Mouse (Mus musculus): ENCODE results near the gene Pfn5. TPM values are rescaled to one million over a fixed set of nuclear protein-coding genes. Genes with fewer than 3 reads are reported as not detected.
"Not testable (repeated sequence)": the region's sequence is repeated elsewhere in the genome, so short reads cannot be mapped to it uniquely, and the experiment has no call there.

Pfn5 gene
- polyA plus RNA-seq (2016; fragmentation: Nextera tagmentation; extraction: Ambion mirVana), result not detected in 2 replicates

- Histone ChIP-seq H3K36me3 (replicated peaks) (no peaks in the 10 kb centered on the region), H3K27ac (no peak within 1 kb of the TSS), H3K9me3 (peaks cover 5% of the 10 kb centered on the region; the same call in 1 of the 2 replicates), H3K27me3 (ENCODE audit: poor library complexity, severe bottlenecking) (no peaks in the 10 kb centered on the region), H3K4me3 (no peak within 1 kb of the TSS), H3K4me1 (no peaks in the 10 kb centered on the region)
- no peak for DNase-seq (ENCODE audit: extremely low spot score, low spot score)
- 88% methylated on average over 2 of the region's 2 CpGs for WGBS
Measured at GRCm38 (mm10) chrX:95557887-95558286, at the start of gene Pfn5, which contains the start of gene Asb12. Pfn5 (plus strand) TSS chrX:95558104. Asb12 (minus strand) TSS chrX:95557987.

DNA sequence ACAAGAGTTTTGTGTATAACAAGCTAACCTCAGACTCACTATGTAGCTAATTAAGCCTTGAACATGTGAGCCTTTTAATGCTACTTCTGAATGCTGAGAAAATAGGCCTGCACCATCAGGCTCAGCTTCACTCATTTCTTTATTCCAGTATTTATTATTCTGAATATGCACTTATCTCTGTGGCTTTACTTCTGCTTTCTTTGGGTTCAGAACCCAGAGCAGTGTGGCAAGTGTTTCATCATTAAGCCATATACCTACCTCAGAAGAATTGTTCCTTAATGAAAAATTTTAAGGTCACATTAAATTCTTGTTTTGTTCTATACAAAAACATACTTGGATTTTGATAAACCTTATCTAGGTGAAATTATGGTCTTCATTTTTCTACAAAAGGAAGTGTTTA lies 34.0 kb upstream of the Pfn5 start:
- no peak for DNase-seq (ENCODE audit: extremely low spot score, low spot score)
- H3K27ac ChIP-seq, result no peak overlapping the region
- H3K4me3 ChIP-seq, result no peak overlapping the region
- no peaks in the 10 kb centered on the region for H3K36me3 ChIP-seq (replicated peaks)
- no peaks in the 10 kb centered on the region for H3K4me1 ChIP-seq
- H3K9me3 ChIP-seq, result no peaks in the 10 kb centered on the region
- H3K27me3 ChIP-seq (ENCODE audit: poor library complexity, severe bottlenecking), result peaks cover 12% of the 10 kb centered on the region

- no peaks in the 10 kb centered on the region for H3K9me3 ChIP-seq
- H3K27ac ChIP-seq, result no peak overlapping the region
- no peak for DNase-seq (ENCODE audit: extremely low spot score, low spot score)
- no peaks in the 10 kb centered on the region for H3K4me1 ChIP-seq
- no peaks in the 10 kb centered on the region for H3K36me3 ChIP-seq (replicated peaks)
- H3K27me3 ChIP-seq (ENCODE audit: poor library complexity, severe bottlenecking), result peaks cover 11% of the 10 kb centered on the region
- 90% methylated on average over 2 of the region's 2 CpGs for whole genome bisulfite sequencing
- H3K4me3 ChIP-seq, result no peak overlapping the region
Measured at GRCm38 (mm10) chrX:95525166-95525565, 32.7 kb upstream of the Pfn5 start.

DNA sequence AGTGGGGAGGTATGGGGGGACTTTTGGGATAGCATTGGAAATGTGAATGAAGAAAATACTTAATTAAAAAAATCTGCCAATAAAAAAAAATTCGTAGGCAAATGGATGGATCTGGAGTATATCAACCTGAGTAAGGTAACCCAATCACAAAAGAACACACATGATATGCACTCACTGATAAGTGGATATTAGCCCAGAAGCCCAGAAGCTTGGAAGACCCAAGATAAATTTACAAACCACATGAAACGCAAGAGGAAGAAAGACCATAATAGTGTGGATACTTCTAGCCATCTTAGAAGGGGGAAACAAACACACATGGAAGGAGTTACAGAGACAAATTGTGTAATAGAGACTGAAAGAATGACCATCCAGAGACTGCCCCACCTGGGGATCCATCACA lies 22.4 kb upstream of the Pfn5 start:
- WGBS, result 98% methylated on average over 2 of the region's 2 CpGs
- H3K4me1 ChIP-seq, result not testable (repeated sequence)

GRCm38 (mm10) chrX:95554321-95554720 lies 3.6 kb upstream of the Pfn5 start:
- Histone ChIP-seq H3K4me1 (no peaks in the 10 kb centered on the region), H3K36me3 (replicated peaks) (no peaks in the 10 kb centered on the region), H3K9me3 (no peaks in the 10 kb centered on the region), H3K27ac (no peak overlapping the region), H3K4me3 (no peak overlapping the region), H3K27me3 (ENCODE audit: poor library complexity, severe bottlenecking) (no peaks in the 10 kb centered on the region)
- 72% methylated on average over 4 of the region's 4 CpGs for WGBS
- no peak for DNase-seq (ENCODE audit: extremely low spot score, low spot score)

More for the DNA sequence above, 22.4 kb upstream of the Pfn5 start:
- H3K4me3 ChIP-seq; H3K36me3 ChIP-seq (replicated peaks); DNase-seq (ENCODE audit: extremely low spot score, low spot score); H3K27ac ChIP-seq; H3K27me3 ChIP-seq (ENCODE audit: poor library complexity, severe bottlenecking); H3K9me3 ChIP-seq: not testable (repeated sequence)

GRCm38 (mm10) chrX:95600609-95601008 lies 42.7 kb downstream of the Pfn5 start:
- H3K9me3 ChIP-seq, result no peaks in the 10 kb centered on the region
- H3K36me3 ChIP-seq (replicated peaks), result no peaks in the 10 kb centered on the region
- 93% methylated on average over 5 of the region's 5 CpGs for WGBS
- H3K27ac ChIP-seq, result no peak overlapping the region
- no peak overlapping the region for H3K4me3 ChIP-seq
- no peak for DNase-seq (ENCODE audit: extremely low spot score, low spot score)
- no peaks in the 10 kb centered on the region for H3K27me3 ChIP-seq (ENCODE audit: poor library complexity, severe bottlenecking)
- H3K4me1 ChIP-seq, result no peaks in the 10 kb centered on the region

Other genes with a start within 250 kb of the Pfn5 start
- 9.9 and 10.4 TPM in 2 replicates for gene Amer1, start 113.2 kb upstream of the Pfn5 start, polyA plus RNA-seq (2016; fragmentation: Nextera tagmentation; extraction: Ambion mirVana)
- gene Asb12, start 117 bp upstream of the Pfn5 start, polyA plus RNA-seq (2016; fragmentation: Nextera tagmentation; extraction: Ambion mirVana), result not detected in 2 replicates
- gene Zc4h2, start 100.4 kb downstream of the Pfn5 start, polyA plus RNA-seq (2016; fragmentation: Nextera tagmentation; extraction: Ambion mirVana), result 29.5 and 30.9 TPM in 2 replicates
- gene Zc3h12b, start 153.6 kb downstream of the Pfn5 start, polyA plus RNA-seq (2016; fragmentation: Nextera tagmentation; extraction: Ambion mirVana), result 3.8 and 4.0 TPM in 2 replicates

Measured in forebrain, embryonic 10.5 days (tissue).